In genomic region chr19:58065001-58065314, GRCm38 (mm10) we compare ENCODE assay signal across 13 mouse cellular contexts.
DNase-seq lines count a peak whose midpoint lies in the region; ATAC-seq and TF ChIP-seq lines count a peak whose summit lies in the region.
"Had no signal": no experiment of that assay in that cellular context is flagged by ENCODE, and none has a peak within 500 bp of the region (broad histone marks: within the 10 kb centered on the region; RNA-seq: fewer than 3 reads in every experiment).

No protein-coding gene starts in this region.

- H3K4me3 ChIP-seq in heart, embryonic 11.5 days (ENCODE audit: low read depth, low read length) = no peak overlapping the region; the same call in 1 of the 2 replicates
- no peak overlapping the region for H3K4me3 ChIP-seq in heart, adult 2 months
- H3K4me3 ChIP-seq in ES-Bruce4 (ENCODE audit: low read depth, low read length) = no peak overlapping the region
- H3K4me3 ChIP-seq in liver, embryonic 11.5 days (ENCODE audit: low read depth, low read length) = no peak overlapping the region
- H3K4me3 ChIP-seq in left cerebral cortex, adult 2 months = no peak overlapping the region
- H3K4me3 ChIP-seq: erythroblast, embryonic 14.5 days; gastrocnemius, adult 2 months; myocyte had no signal

- no peaks in the 10 kb centered on the region for H3K36me3 ChIP-seq in heart, embryonic 11.5 days (ENCODE audit: control insufficient read depth, insufficient read depth, low read length)
- peaks cover 3% of the 10 kb centered on the region; the same call in 1 of the 2 replicates for H3K36me3 ChIP-seq in heart, adult 2 months (ENCODE audit: control insufficient read depth, insufficient read depth, low read length)
- H3K36me3 ChIP-seq in ES-Bruce4 (ENCODE audit: control insufficient read depth, insufficient read depth, low read length, poor library complexity, severe bottlenecking) = no peaks in the 10 kb centered on the region
- no peaks in the 10 kb centered on the region for H3K36me3 ChIP-seq in liver, embryonic 11.5 days (ENCODE audit: control insufficient read depth, insufficient read depth, low read length)

- peaks cover 36% of the 10 kb centered on the region for H3K4me1 ChIP-seq in heart, embryonic 11.5 days (ENCODE audit: control insufficient read depth, insufficient read depth, low read length)
- H3K4me1 ChIP-seq in heart, adult 2 months (ENCODE audit: control insufficient read depth, insufficient read depth, low read length) = peaks cover 8% of the 10 kb centered on the region
- peaks cover 4% of the 10 kb centered on the region for H3K4me1 ChIP-seq in ES-Bruce4 (ENCODE audit: control insufficient read depth, insufficient read depth, low read length)
- H3K4me1 ChIP-seq in liver, embryonic 11.5 days (replicated peaks; ENCODE audit: control insufficient read depth, insufficient read depth, low read length) = peaks cover 15% of the 10 kb centered on the region

- no peak for ATAC-seq in heart, embryonic 11.5 days (replicated peaks; ENCODE audit: insufficient number of reproducible peaks, low FRiP score, low TSS enrichment)
- ATAC-seq in liver, embryonic 11.5 days (replicated peaks; ENCODE audit: low FRiP score) = no peak
- peak; percentile 87 for ATAC-seq in megakaryocyte, adult 5-6 weeks (ENCODE audit: poor library complexity, severe bottlenecking)
- ATAC-seq: intestine, embryonic 16.5 days had no signal

- H3K27me3 ChIP-seq in heart, embryonic 11.5 days (ENCODE audit: control insufficient read depth, insufficient read depth, low read length) = no peaks in the 10 kb centered on the region
- H3K27me3 ChIP-seq in heart, adult 2 months (ENCODE audit: control insufficient read depth, insufficient read depth, low read length) = no peaks in the 10 kb centered on the region
- no peaks in the 10 kb centered on the region for H3K27me3 ChIP-seq in ES-Bruce4 (ENCODE audit: control insufficient read depth, insufficient read depth, low read length, poor library complexity, severe bottlenecking)
- no peaks in the 10 kb centered on the region for H3K27me3 ChIP-seq in liver, embryonic 11.5 days (replicated peaks; ENCODE audit: control insufficient read depth, insufficient read depth, low read length)

- H3K4me2 ChIP-seq in heart, embryonic 11.5 days = peak overlapping the region; percentile 49
- H3K4me2 ChIP-seq in liver, embryonic 11.5 days = no peak overlapping the region; the same call in 1 of the 2 replicates

- TF ChIP-seq EP300 in heart, adult 2 months (IDR thresholded peaks at IDR 0.05; ENCODE audit: insufficient read depth, low read depth, low read length) = no peak
- no peak for TF ChIP-seq EP300 in ES-Bruce4 (IDR thresholded peaks at IDR 0.05; ENCODE audit: insufficient read depth, low read depth, low read length)

- TF ChIP-seq POLR2A in heart, adult 2 months (IDR thresholded peaks at IDR 0.05; ENCODE audit: insufficient read depth, low read depth, low read length) = no peak
- no peak for TF ChIP-seq POLR2A in ES-Bruce4 (IDR thresholded peaks at IDR 0.05; ENCODE audit: insufficient read depth, low read length)

- no peaks in the 10 kb centered on the region for H3K9me3 ChIP-seq in heart, embryonic 11.5 days (replicated peaks; ENCODE audit: control insufficient read depth, low read length)
- H3K9me3 ChIP-seq in ES-Bruce4 (replicated peaks; ENCODE audit: control insufficient read depth, insufficient read depth, low read length, poor library complexity, severe bottlenecking) = no peaks in the 10 kb centered on the region
- no peaks in the 10 kb centered on the region for H3K9me3 ChIP-seq in liver, embryonic 11.5 days (ENCODE audit: control insufficient read depth, low read length)

- H3K79me2 ChIP-seq in heart, adult 2 months (replicated peaks; ENCODE audit: control insufficient read depth, insufficient read depth, low read length) = no peaks in the 10 kb centered on the region

- H3K9ac ChIP-seq in heart, embryonic 11.5 days (ENCODE audit: low read depth, low read length) = no peak overlapping the region
- H3K9ac ChIP-seq in heart, adult 2 months (ENCODE audit: low read depth, low read length) = no peak overlapping the region
- H3K9ac ChIP-seq in ES-Bruce4 (ENCODE audit: low read depth, poor library complexity, severe bottlenecking) = no peak overlapping the region
- no peak overlapping the region for H3K9ac ChIP-seq in liver, embryonic 11.5 days (ENCODE audit: low read depth, low read length)

- intact Hi-C loops in heart, adult 2 months (cut with DNase I) = no loop called here
- intact Hi-C loops in left cerebral cortex, adult 2 months (cut with DNase I) = no loop called here

- H3K27ac ChIP-seq in heart, embryonic 11.5 days (ENCODE audit: low read depth, low read length) = peak overlapping the region; percentile 31
- H3K27ac ChIP-seq in heart, adult 2 months = no peak overlapping the region
- peak overlapping the region; percentile 63 for H3K27ac ChIP-seq in ES-Bruce4 (ENCODE audit: insufficient read depth, low read length)
- peak overlapping the region; percentile 55; the same call in 1 of the 2 replicates for H3K27ac ChIP-seq in liver, embryonic 11.5 days (ENCODE audit: low read depth, low read length)
- no peak overlapping the region for H3K27ac ChIP-seq in left cerebral cortex, adult 2 months
- H3K27ac ChIP-seq: gastrocnemius, adult 2 months had no signal

- DNase-seq in heart, adult 2 months = no peak
- no peak for DNase-seq in liver, embryonic 11.5 days (ENCODE audit: low spot score)
- no peak for DNase-seq in cerebellum, postnatal 25 days
- DNase-seq in thymus, postnatal 25 days = no peak
- DNase-seq in left cerebral cortex, adult 2 months (ENCODE audit: extremely low spot score in 1 of 2, low spot score in 2 of 2) = no peak
- DNase-seq: cerebellum, adult 2 months; gastrocnemius, adult 2 months had no signal

- WGBS in heart, embryonic 11.5 days (ENCODE audit: insufficient replicate concordance) = 34% methylated on average over 5 of the region's 5 CpGs
- 36% methylated on average over 5 of the region's 5 CpGs for WGBS in heart, adult 2 months
- WGBS in liver, embryonic 11.5 days = 32% methylated on average over 5 of the region's 5 CpGs

- TF ChIP-seq CTCF in heart, adult 2 months (IDR thresholded peaks at IDR 0.05) = no peak
- TF ChIP-seq CTCF in ES-Bruce4 (IDR thresholded peaks at IDR 0.05; ENCODE audit: low read depth, low read length) = no peak
- TF ChIP-seq CTCF in left cerebral cortex, adult 2 months (IDR thresholded peaks at IDR 0.05) = no peak

Comparison
In these comparisons a context has a peak if more than half of its experiments do, and no peak if none do; other contexts are left out.
1. H3K27ac ChIP-seq: peak in heart, embryonic 11.5 days (single experiment), ES-Bruce4 (single experiment) and liver, embryonic 11.5 days (single experiment); none in heart, adult 2 months (single experiment) and left cerebral cortex, adult 2 months (single experiment).